In genomic region chr17:34571875-34572274, GRCm38 (mm10) we compare ENCODE assay signal across 11 mouse cellular contexts. TPM values are rescaled to one million over a fixed set of nuclear protein-coding genes. Genes with fewer than 3 reads are reported as not detected.
A peak's percentile ranks its signal among the peaks of the same experiment; 100 is the strongest.
DNase-seq lines count a peak whose midpoint lies in the region; ATAC-seq and TF ChIP-seq lines count a peak whose summit lies in the region.
"Had no signal": no experiment of that assay in that cellular context is flagged by ENCODE, and none has a peak within 500 bp of the region (broad histone marks: within the 10 kb centered on the region; RNA-seq: fewer than 3 reads in every experiment).

No protein-coding gene starts in this region.

- no peak for TF ChIP-seq POLR2A in embryonic fibroblast, embryonic 13.5 days (IDR thresholded peaks at IDR 0.05; ENCODE audit: low read depth, low read length)

- H3K36me3 ChIP-seq in kidney, embryonic 16.5 days (ENCODE audit: insufficient read depth, low read length): no peaks in the 10 kb centered on the region
- H3K36me3 ChIP-seq: liver, embryonic 15.5 days had no signal

- no peak overlapping the region for H3K27ac ChIP-seq in embryonic fibroblast, embryonic 13.5 days (ENCODE audit: insufficient read depth, low read length)
- H3K27ac ChIP-seq in kidney, embryonic 16.5 days (ENCODE audit: low read length): no peak overlapping the region
- H3K27ac ChIP-seq: liver, embryonic 15.5 days had no signal

- no peaks in the 10 kb centered on the region for H3K27me3 ChIP-seq in kidney, embryonic 16.5 days (ENCODE audit: insufficient read depth, low read length)

- 0 out of 2 replicates have a peak, but pooled peaks have one; percentile 8 for TF ChIP-seq CTCF in embryonic fibroblast, embryonic 13.5 days (IDR thresholded peaks at IDR 0.05; ENCODE audit: borderline replicate concordance, insufficient read depth, low read length)

- H3K4me2 ChIP-seq in kidney, embryonic 16.5 days (replicated peaks; ENCODE audit: low read depth, low read length): no peak overlapping the region
- H3K4me2 ChIP-seq: liver, embryonic 15.5 days had no signal

- 19% methylated on average over 5 of the region's 5 CpGs for WGBS in kidney, embryonic 16.5 days

- H3K4me3 ChIP-seq in embryonic fibroblast, embryonic 13.5 days (ENCODE audit: insufficient read depth, low read length): no peak overlapping the region
- no peak overlapping the region for H3K4me3 ChIP-seq in kidney, embryonic 16.5 days (ENCODE audit: low read length)
- H3K4me3 ChIP-seq: liver, embryonic 15.5 days; myocyte had no signal

- ATAC-seq in kidney, embryonic 16.5 days (ENCODE audit: low FRiP score, low TSS enrichment): no peak

- peak; percentile 81 for DNase-seq in heart, adult 11 months
- DNase-seq in heart, adult 8-10 months (ENCODE audit: low spot score): no peak
- DNase-seq in retina, embryonic 14.5 days (ENCODE audit: low spot score): peak; percentile 23
- no peak for DNase-seq in retina, postnatal 1 day
- peak; percentile 40 to 43 for DNase-seq in thymus, postnatal 36 days
- DNase-seq in kidney, postnatal 36 days: no peak
- DNase-seq: heart, postnatal 4 days had no signal

- no peaks in the 10 kb centered on the region for H3K9me3 ChIP-seq in kidney, embryonic 16.5 days (ENCODE audit: low read length)
- H3K9me3 ChIP-seq: liver, embryonic 15.5 days had no signal

- no peak overlapping the region for H3K9ac ChIP-seq in kidney, embryonic 16.5 days (replicated peaks; ENCODE audit: low read length)
- H3K9ac ChIP-seq: liver, embryonic 15.5 days had no signal

- no peaks in the 10 kb centered on the region for H3K4me1 ChIP-seq in embryonic fibroblast, embryonic 13.5 days (ENCODE audit: control insufficient read depth, insufficient read depth, low read length)
- 0 out of 2 replicates have a peak, but pooled peaks cover 2% of the 10 kb centered on the region for H3K4me1 ChIP-seq in kidney, embryonic 16.5 days (ENCODE audit: insufficient read depth, low read length)
- H3K4me1 ChIP-seq: liver, embryonic 15.5 days had no signal

RNA-seq across cellular contexts. Expression of gene Notch4, which starts 7.8 kb away (rescaled TPM):
- 10 to 100 TPM; 25.7 to 32.7 (median 28.6) TPM for total RNA-seq in heart, adult 8-10 months (2022)
- 0.28 and 0.56 TPM in 2 replicates for polyA plus RNA-seq in embryonic fibroblast, embryonic 13.5 days (2011; ENCODE audit: insufficient read length, low read depth, missing spikeins)
- 7.6 and 12.0 TPM in 2 replicates for polyA plus RNA-seq in kidney, embryonic 16.5 days (2015; fragmentation: Nextera tagmentation; extraction: Ambion mirVana)

RNA-seq across cellular contexts. Expression of gene Gpsm3, which starts 17.7 kb away (rescaled TPM):
- total RNA-seq in heart, adult 8-10 months (2022): 1 to 10 TPM; 2.0 to 4.5 (median 3.1) TPM
- polyA plus RNA-seq in embryonic fibroblast, embryonic 13.5 days (2011; ENCODE audit: insufficient read length, low read depth, missing spikeins): 0.99 and 1.0 TPM in 2 replicates
- polyA plus RNA-seq in kidney, embryonic 16.5 days (2015; fragmentation: Nextera tagmentation; extraction: Ambion mirVana): 21.5 and 25.6 TPM in 2 replicates

RNA-seq across cellular contexts. Expression of gene Pbx2, which starts 19.2 kb away (rescaled TPM):
- total RNA-seq in heart, adult 8-10 months (2022): 10 to 100 TPM; 16.0 to 20.6 (median 17.6) TPM
- polyA plus RNA-seq in embryonic fibroblast, embryonic 13.5 days (2011; ENCODE audit: insufficient read length, low read depth, missing spikeins): 38.2 and 43.9 TPM in 2 replicates
- 13.1 and 15.6 TPM in 2 replicates for polyA plus RNA-seq in kidney, embryonic 16.5 days (2015; fragmentation: Nextera tagmentation; extraction: Ambion mirVana)

RNA-seq across cellular contexts. Expression of gene Ager, which starts 25.8 kb away (rescaled TPM):
- total RNA-seq in heart, adult 8-10 months (2022): under 1 TPM in 2 of 4 experiments, not detected in 2; 0.14 to 0.16 TPM
- 0.70 and 0.83 TPM in 2 replicates for polyA plus RNA-seq in embryonic fibroblast, embryonic 13.5 days (2011; ENCODE audit: insufficient read length, low read depth, missing spikeins)
- 8.8 and 16.8 TPM in 2 replicates for polyA plus RNA-seq in kidney, embryonic 16.5 days (2015; fragmentation: Nextera tagmentation; extraction: Ambion mirVana)

RNA-seq across cellular contexts. Expression of gene Rnf5, which starts 31.6 kb away (rescaled TPM):
- total RNA-seq in heart, adult 8-10 months (2022): 10 to 100 TPM; 37.4 to 42.5 (median 39.1) TPM
- 34.1 and 41.0 TPM in 2 replicates for polyA plus RNA-seq in embryonic fibroblast, embryonic 13.5 days (2011; ENCODE audit: insufficient read length, low read depth, missing spikeins)
- 185 and 190 TPM in 2 replicates for polyA plus RNA-seq in kidney, embryonic 16.5 days (2015; fragmentation: Nextera tagmentation; extraction: Ambion mirVana)

Comparison
In these comparisons a context has a peak if more than half of its experiments do, and no peak if none do; other contexts are left out.
1. DNase-seq: peak in heart, adult 11 months (single experiment), retina, embryonic 14.5 days (single experiment) and thymus, postnatal 36 days (2 of 2); none in heart, adult 8-10 months (single experiment), retina, postnatal 1 day (single experiment) and kidney, postnatal 36 days (0 of 2).
2. RNA of gene Gpsm3, which starts 17.7 kb away (polyA plus RNA-seq): 21.5 to 25.6 TPM in kidney, embryonic 16.5 days; 0.99 to 1.0 TPM in embryonic fibroblast, embryonic 13.5 days; every median in the first group is over 10 times any median in the second.